Mouse (Mus musculus) MEL (cell line): Measurements from ENCODE around the gene Scube3.
A peak's percentile ranks its signal among the peaks of the same experiment; 100 is the strongest.

Experiments
- CHD2 ChIP-seq: IDR thresholded peaks from 2 replicates; pipeline ENCODE4 v1.6.1; 2011; ENCODE audit warnings: low read length, improper control_type of control experiment
- CTCF ChIP-seq, 3 experiments: IDR thresholded peaks in 2 of 3; conservative IDR thresholded peaks in 1 of 3; 2 replicates each; pipeline ENCODE4 v1.5.1; 2011 to 2012; ENCODE audit warnings: low read length in 3 of 3, low read depth in 2 of 3, mild to moderate bottlenecking in 2 of 3, improper control_type of control experiment in 1 of 3, inconsistent platforms in 1 of 3, mixed read lengths in 1 of 3, moderate library complexity in 1 of 3; ENCODE audit not compliant: control insufficient read depth in 1 of 3, insufficient read depth in 1 of 3, poor library complexity in 1 of 3, severe bottlenecking in 1 of 3
- EP300 ChIP-seq, 2 experiments: IDR thresholded peaks; 2 replicates each; pipeline ENCODE4 v1.6.1; 2011; ENCODE audit warnings: improper control_type of control experiment in 2 of 2, low read length in 2 of 2, low read depth in 1 of 2, mild to moderate bottlenecking in 1 of 2
- GATA1 ChIP-seq: IDR thresholded peaks from 2 replicates; pipeline ENCODE4 v1.6.1; 2011; ENCODE audit warnings: low read depth, low read length, improper control_type of control experiment
- POLR2A ChIP-seq, 2 experiments: IDR thresholded peaks; 2 replicates each; pipeline ENCODE4 v1.6.1; 2011 to 2012; ENCODE audit warnings: low read length in 2 of 2, mild to moderate bottlenecking in 2 of 2, control low read depth in 1 of 2, improper control_type of control experiment in 1 of 2, low read depth in 1 of 2, moderate library complexity in 1 of 2; ENCODE audit not compliant: control insufficient read depth in 1 of 2, insufficient read depth in 1 of 2, poor library complexity in 1 of 2
- POLR2AphosphoS5 ChIP-seq: IDR thresholded peaks from 2 replicates; pipeline ENCODE4 v1.6.1; 2012; ENCODE audit warnings: low read depth, borderline replicate concordance, mild to moderate bottlenecking, inconsistent platforms, low read length, moderate library complexity, mixed read lengths
- RCOR1 ChIP-seq: IDR thresholded peaks from 2 replicates; pipeline ENCODE4 v1.6.1; 2012; ENCODE audit warnings: low read depth, mild to moderate bottlenecking, inconsistent platforms, low read length, improper control_type of control experiment
- ZKSCAN1 ChIP-seq: IDR thresholded peaks from 2 replicates; pipeline ENCODE4 v1.6.1; 2012; ENCODE audit warnings: low read depth, mild to moderate bottlenecking, inconsistent platforms, low read length, improper control_type of control experiment, moderate library complexity
- ZMIZ1 ChIP-seq: IDR thresholded peaks from 2 replicates; pipeline ENCODE4 v1.6.1; 2012; ENCODE audit warnings: low read depth, mild to moderate bottlenecking, inconsistent platforms, low read length, improper control_type of control experiment, moderate library complexity
- ZNF384 ChIP-seq: IDR thresholded peaks from 2 replicates; pipeline ENCODE4 v1.6.1; 2012; ENCODE audit warnings: low read depth, mild to moderate bottlenecking, inconsistent platforms, low read length, improper control_type of control experiment

GRCm38 (mm10) chr17:28207591-28208313 is 65.8 kb downstream of the Scube3 start, which contains the start of gene Def6:
- TF ChIP-seq RCOR1 (0 out of 2 replicates have a peak, but pooled peaks have one; percentile 38), ZNF384 (0 out of 2 replicates have a peak, but pooled peaks have one; percentile 11), POLR2A (IDR thresholded peaks at IDR 0.05; ENCODE audit: control insufficient read depth in 1 of 2, insufficient read depth in 1 of 2, low read depth in 1 of 2, low read length in 2 of 2, poor library complexity in 1 of 2) (peak; percentile 92 to 95), EP300 (IDR thresholded peaks at IDR 0.05; ENCODE audit: low read depth in 1 of 2, low read length in 2 of 2) (peak; percentile 61 to 84; a peak in 3 of 4 replicates), CHD2 (no peak), ZMIZ1 (peak; percentile 81), CTCF (IDR thresholded peaks at IDR 0.05 in 2 of 3, conservative IDR thresholded peaks at IDR 0.05 in 1 of 3; ENCODE audit: control insufficient read depth in 1 of 3, insufficient read depth in 1 of 3, low read depth in 2 of 3, low read length in 3 of 3, poor library complexity in 1 of 3, severe bottlenecking in 1 of 3) (peak in 2 of 3 experiments; percentile 59 to 60; a peak in 4 of 6 replicates), GATA1 (no peak), ZKSCAN1 (no peak), POLR2AphosphoS5 (0 out of 2 replicates have a peak, but pooled peaks have one; percentile 72)
